Mouse (Mus musculus) heart, postnatal 0 days (tissue): ENCODE measurements around the gene Mxra7.

Experiments
- CTCF ChIP-seq: IDR thresholded peaks from 2 replicates; pipeline ENCODE4 v1.5.1; 2016; ENCODE audit warnings: antibody characterized with exemption, control low read depth, low read depth
- EP300 ChIP-seq: IDR thresholded peaks from 2 replicates; pipeline ENCODE4 v1.6.1; 2016; ENCODE audit warnings: antibody characterized with exemption, low read depth

DNA sequence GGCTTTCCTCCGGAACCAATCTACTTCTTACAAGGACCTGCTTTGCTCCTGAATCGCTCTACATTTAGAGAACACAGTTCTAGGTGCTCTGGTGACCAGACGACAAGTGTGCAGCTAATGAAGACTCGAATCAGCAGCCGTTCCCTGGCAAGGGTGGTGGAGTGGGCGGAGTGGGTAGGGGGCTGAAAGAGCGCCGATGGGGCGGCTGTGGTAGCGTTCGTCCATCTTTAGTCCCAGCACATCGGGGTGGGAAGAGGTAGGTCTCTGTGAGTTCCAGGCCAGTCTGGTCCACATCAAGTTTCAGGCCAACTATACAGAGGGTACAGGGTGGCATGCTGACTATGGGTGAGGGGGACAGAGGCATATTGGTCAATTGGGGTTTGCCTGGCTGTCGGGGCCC is 14.2 kb downstream of the Mxra7 start:
- TF ChIP-seq CTCF (no peak), EP300 (no peak)
